Mouse (Mus musculus) adrenal gland, adult 18-20 months (tissue): Measurements from ENCODE around the gene Rorb. TPM values are rescaled to one million over a fixed set of nuclear protein-coding genes. Genes with fewer than 3 reads are reported as not detected.

Experiments
- DNase-seq, 2 experiments: peaks; one replicate each; pipeline ENCODE4 v3.0.0; 2021 to 2022; ENCODE audit warnings: low spot score in 2 of 2
- long read RNA-seq, 2 experiments: library from polyadenylated mRNA; stranded (forward); transcript quantifications; one replicate each; pipeline ENCODE4 v2.0.0; 2021
- total RNA-seq, 2 experiments: library from RNA; stranded (reverse); gene quantifications; 1 replicate in 1 of 2; 2 replicates in 1 of 2; pipeline ENCODE4 v1.2.3; 2021

The Rorb gene
- under 1 TPM; 0.33 to 0.74 TPM for total RNA-seq
- long read RNA-seq, experiment 1: 0 reads
- long read RNA-seq, experiment 2: 0 reads

- DNase-seq: peak; percentile 69 to 80
Observed at GRCm38 (mm10) chr19:19110793-19111427, at the start of gene Rorb. Rorb (minus strand) TSS chr19:19111196.

- no peak for DNase-seq
Observed at GRCm38 (mm10) chr19:19148847-19149246, 37.9 kb upstream of the Rorb start.

- no peak for DNase-seq
Observed at GRCm38 (mm10) chr19:19144447-19144846, 33.5 kb upstream of the Rorb start.

GRCm38 (mm10) chr19:19136856-19137255 is 25.9 kb upstream of the Rorb start:
- no peak for DNase-seq

GRCm38 (mm10) chr19:19135838-19136237 is 24.8 kb upstream of the Rorb start:
- DNase-seq: no peak

- no peak for DNase-seq
Observed at GRCm38 (mm10) chr19:19122324-19122723, 11.3 kb upstream of the Rorb start.

GRCm38 (mm10) chr19:19112180-19112579 is 1.2 kb upstream of the Rorb start:
- DNase-seq: no peak

GRCm38 (mm10) chr19:19111428-19112170 is 603 bp upstream of the Rorb start:
- DNase-seq: no peak

GRCm38 (mm10) chr19:19110011-19110768 is 806 bp downstream of the Rorb start:
- DNase-seq: peak; percentile 25 to 32

GRCm38 (mm10) chr19:19108596-19109381 is 2.2 kb downstream of the Rorb start:
- DNase-seq: no peak

GRCm38 (mm10) chr19:19104581-19104980 is 6.4 kb downstream of the Rorb start:
- no peak for DNase-seq

- no peak for DNase-seq
Observed at GRCm38 (mm10) chr19:19097149-19097548, 13.8 kb downstream of the Rorb start.

- no peak for DNase-seq
Observed at GRCm38 (mm10) chr19:19089427-19089826, 21.6 kb downstream of the Rorb start.

GRCm38 (mm10) chr19:19077880-19078279 is 33.1 kb downstream of the Rorb start:
- DNase-seq: no peak

- no peak for DNase-seq
Observed at GRCm38 (mm10) chr19:19074756-19075155, 36.2 kb downstream of the Rorb start.

- DNase-seq: no peak
Observed at GRCm38 (mm10) chr19:19058710-19059398, 52.1 kb downstream of the Rorb start.

GRCm38 (mm10) chr19:19058201-19058600 is 52.8 kb downstream of the Rorb start:
- DNase-seq: no peak

- no peak for DNase-seq
Observed at GRCm38 (mm10) chr19:19043138-19043537, 67.9 kb downstream of the Rorb start.

- DNase-seq: no peak
Observed at GRCm38 (mm10) chr19:19040800-19041199, 70.2 kb downstream of the Rorb start.
